Mouse (Mus musculus): ENCODE results near the gene Neurl4.
"Not testable (repeated sequence)": the region's sequence is repeated elsewhere in the genome, so short reads cannot be mapped to it uniquely, and the experiment has no call there.

Gene Neurl4

DNA sequence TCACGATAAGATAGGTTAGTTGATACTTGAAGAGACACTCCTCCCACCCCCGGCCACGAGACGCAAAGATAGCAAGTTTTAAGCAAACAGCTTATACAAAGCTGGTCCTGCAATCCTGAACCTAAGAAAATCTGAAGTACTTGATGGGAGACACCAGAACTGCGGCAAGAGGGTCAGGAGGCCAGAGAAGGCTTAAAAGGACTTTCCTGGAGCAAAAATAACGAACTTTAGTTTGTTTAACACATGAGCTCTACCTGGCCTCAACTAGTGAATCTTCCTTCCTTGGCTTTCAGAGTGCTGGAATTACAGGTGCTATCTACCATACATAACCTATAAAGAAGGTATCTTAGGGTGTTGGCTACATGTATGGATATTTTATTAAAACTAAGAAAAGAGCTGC, 33.8 kb downstream of the Neurl4 start:
- no peak for DNase-seq

DNA sequence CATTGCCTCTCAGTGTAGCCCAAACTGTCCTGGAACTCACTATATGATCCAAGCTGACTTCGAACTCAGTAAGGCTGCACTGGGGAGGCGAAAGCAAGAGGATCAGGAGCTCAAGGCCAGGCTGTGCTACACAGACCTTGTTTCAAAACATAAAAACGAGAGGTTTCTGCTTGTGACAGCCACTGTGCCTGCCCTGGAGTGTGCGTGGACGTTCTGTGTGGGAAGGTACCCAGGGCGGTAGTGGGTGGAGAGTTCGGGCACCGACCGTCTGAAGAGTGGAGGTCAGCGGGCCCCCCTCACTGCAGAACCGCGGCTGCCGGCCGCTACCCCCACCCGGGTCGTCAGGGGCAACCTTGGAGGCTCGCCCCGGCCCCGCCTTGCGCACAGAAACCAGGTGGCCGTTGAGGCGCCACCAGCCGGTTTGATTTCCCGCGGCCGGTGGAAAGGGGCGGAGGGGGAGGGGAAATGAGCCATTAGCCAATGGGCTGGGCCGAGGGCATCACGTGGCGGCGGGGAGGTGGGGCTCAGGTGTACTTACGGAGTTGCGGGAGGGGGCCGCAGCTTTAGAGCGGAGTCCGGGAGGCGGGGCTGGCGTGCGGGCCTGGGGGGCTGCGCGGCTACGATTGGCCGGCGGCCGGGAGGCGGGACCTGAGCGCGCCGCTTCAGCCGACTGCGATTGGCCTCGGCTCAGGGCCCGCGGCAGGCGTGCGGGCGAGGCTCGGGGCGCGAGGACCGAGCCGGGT, 34.4 kb downstream of the Neurl4 start, which contains the start of gene Ybx2:
Gene Ybx2, plus strand, starts transcription at position 660 of the 743 bp plus-strand sequence.
- peak; percentile 95 for DNase-seq

DNA sequence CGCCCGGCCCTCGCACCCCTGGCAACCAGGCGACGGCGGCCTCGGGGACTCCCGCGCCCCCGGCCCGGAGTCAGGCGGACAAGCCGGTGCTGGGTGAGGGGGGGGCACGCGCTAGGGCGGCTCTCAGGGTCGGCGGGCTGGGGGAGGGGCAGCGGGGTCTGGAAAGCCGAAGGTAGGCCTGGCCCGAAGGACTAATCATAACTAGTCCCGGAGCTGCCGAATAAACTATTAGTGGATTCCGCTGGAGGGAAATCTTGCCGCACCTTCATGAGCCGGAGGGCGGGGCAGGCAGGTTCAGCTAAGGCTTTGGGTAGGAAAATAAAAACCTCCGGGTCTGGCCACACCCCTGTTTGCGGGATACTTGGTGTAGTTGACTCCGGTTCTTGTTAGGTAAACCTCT, 35.3 kb downstream of the Neurl4 start:
- peak; percentile 46 for DNase-seq

DNA sequence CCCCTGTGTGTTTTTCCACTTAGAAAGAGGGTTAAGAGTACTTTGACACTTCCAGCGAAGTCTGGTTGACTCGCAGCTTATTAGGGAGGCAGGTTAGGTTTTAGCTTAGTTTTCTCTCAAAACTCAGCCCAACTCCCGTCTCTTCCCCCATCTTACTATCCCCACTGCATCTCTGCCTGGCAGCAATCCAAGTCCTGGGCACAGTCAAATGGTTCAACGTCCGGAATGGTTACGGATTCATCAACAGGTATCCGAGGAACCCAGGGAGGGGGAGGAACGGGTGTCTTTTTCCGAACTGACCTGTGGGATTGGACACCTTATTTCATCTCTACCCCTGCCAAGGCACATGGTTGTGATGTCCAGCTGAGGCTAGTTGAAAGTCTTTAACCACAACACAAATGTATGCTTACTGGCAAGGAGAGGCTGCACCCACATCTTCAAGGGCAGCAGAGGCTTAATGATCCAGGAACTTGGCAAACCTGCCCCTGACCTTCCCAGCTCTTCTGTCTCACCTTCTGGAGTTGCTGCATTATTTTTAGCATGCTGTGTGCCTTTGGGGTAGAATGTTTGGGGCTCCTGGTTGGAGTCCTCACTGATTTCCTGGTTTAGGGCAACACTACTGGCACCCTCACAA, 36.0 kb downstream of the Neurl4 start:
- DNase-seq, result peak; percentile 46

DNA sequence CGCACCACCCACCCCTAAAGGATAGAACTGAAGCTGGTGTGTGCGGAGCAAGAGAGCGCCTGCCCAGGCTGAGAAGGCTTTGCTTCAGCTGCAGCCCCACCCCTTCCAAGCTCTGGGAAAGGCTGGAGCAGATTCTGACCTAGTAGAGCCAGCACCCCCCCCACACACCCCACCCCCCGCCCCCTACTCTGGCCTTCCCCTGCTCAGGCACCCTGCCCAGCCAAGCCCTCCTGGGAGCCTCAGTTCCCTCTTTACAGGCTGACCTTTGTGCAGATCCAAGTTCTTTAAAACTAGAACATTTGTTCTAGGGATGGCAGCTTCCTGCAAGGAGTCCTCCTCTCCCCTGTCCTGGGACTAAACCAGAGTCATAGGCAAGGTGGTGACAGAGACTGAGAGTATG, 36.5 kb downstream of the Neurl4 start:
- DNase-seq, result no peak

DNA sequence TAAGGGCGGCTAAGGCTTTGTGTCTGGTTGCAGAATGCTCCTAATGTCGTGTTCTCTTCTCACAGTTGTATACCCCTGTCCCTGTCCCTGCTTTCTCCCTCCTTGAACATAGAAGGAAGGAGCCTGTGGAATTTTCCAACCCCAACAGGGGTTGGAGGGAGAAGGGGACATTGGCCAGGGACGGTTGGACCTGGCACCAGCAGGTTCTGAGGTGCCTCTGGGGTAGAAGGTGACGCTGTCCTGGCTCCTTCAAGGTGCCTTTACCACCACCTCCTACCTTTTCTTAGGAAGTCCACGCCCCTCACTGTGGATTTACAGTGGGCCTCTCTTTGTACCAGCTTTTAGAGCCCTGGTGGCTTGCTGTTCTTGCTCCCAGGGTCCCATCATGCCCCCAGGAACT, 37.0 kb downstream of the Neurl4 start:
- no peak for DNase-seq

DNA sequence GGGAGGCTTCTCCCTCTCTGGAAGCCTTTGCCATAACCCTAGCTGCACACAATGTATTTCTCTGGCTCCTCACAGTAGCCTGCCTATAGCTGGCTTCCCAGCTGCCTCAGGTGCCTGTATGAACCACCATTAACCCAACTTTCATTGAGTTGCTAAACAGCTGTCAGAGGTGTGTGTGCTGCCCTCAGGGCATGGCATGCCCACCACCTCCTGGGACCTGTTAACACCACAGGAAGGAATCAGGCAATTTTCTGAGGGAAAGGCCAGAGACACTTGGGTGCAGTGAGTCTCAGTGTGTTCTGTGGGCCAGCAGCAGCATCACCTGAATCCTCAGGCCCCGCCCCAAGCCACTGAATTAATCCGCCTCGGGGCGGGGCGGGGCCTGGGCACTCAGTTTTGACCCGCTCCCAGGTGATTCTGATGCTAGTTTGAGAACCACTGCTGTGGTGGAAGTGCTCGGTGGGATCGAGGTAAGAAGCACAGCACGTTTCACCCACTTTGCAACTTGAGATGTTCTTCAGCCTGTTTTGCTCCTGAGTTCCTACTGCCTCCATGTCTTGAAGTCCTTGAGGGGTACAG, 37.6 kb downstream of the Neurl4 start:
- no peak for DNase-seq

DNA sequence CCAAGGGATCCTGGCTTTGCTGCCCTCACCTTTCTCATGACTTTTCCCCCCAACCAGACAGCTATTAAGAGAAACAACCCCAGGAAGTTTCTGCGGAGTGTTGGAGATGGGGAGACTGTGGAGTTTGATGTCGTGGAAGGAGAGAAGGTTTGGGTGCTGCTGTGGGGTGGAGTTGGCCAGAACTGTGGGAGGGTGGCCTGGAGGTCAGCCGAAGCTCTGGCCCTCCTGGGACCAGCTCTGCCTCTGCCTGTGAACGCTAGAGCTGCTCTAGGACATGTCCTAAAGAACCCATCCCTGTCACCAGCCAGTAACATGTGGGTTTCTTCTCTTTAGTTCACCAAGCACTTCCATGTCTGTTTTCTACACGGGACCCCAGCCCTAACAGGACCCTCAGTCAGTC, 38.3 kb downstream of the Neurl4 start:
- no peak for DNase-seq

DNA sequence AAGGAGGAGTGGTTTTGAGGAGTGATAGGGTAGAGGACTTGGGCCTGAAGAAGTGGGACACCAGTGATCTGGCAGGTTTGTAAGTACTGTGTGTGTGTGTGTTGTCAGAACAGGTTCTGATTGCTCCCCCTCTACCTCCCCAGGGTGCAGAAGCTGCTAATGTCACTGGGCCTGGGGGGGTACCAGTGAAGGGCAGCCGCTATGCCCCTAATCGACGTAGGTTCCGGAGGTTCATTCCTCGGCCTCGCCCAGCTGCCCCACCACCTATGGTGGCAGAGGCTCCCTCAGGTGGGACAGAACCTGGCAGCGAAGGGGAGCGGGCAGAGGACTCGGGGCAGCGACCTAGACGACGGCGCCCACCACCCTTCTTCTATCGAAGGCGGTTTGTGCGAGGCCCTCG, 38.9 kb downstream of the Neurl4 start:
- no peak for DNase-seq

DNA sequence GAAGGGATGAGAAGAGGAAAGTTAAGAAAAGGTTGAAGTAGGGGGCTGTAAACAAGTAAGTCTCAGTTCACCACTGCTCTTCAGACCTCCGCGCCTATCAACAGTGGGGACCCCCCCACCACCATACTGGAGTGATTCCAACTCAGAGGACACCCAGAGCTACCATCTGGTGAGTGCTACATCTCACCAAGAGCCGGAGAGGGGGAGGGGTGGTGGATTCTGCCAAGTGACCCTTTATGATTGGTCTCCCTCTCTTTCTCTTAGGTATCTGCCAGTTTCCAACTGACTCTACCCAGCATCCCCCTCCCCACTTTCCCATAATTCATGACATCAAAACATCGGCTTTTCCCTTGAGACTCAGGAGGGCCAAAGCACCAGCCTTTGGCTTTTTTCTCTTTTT, 40.1 kb downstream of the Neurl4 start:
- DNase-seq, result no peak

DNA sequence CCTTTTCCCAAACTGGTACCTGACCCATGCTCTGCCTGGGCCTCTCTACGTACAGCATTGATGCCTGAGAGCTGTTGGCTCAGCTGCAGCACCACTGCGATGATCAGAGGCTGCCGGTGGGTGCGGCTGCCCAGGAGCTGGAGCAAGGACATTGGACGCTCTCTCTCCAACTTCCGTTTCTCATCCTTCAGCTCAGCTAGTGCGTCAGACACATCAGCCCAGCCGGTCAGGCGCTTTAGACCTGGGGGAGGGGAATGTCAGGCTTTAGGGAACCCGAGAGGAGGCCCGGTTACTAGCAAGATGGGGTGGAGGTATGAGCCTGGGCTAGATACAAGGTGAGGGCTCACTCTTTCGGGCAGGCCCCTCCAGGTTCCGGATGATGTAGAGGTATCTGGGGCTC, 44.3 kb downstream of the Neurl4 start:
- DNase-seq, result no peak

DNA sequence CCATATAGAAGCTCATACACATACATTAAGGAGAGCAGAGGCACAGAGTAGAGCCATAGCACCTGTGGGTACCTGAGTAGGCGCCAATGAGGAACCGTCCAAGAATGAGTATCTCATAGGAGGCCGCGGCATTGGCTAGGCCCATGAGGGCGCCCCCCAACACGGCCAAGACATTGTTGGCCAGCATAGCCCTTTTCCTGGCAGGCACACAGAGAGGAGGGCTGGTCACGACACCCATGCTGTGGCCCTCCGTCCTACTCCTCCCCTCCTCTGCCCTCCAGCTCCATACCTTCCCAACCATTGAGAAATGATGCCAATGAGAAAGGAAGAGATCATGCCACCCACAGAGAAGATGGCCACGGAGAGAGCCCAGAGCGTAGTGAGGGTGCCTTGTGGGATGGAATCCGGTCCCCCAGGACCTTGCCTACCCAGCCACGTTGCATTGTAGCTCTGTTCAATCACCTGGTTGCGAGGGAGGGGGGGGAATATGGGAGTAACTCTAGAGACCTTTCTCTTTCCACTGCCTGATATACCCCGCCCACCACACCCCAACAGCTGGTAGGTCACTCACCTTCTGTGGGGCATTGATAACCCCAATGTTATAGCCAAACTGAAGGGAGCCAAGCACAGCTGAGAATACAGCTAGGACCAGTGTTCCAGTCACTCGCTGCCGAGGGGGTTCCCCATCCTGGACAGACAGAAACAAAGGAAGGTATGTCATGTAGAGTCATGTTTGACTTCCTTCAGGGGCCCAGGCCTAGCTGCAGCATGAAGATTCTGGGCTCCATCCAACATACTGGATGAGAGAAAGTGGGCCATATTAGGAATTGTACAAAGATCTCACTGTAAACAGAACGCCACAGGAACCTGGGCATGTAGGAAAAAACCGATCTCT, 45.4 kb downstream of the Neurl4 start:
- no peak for DNase-seq

DNA sequence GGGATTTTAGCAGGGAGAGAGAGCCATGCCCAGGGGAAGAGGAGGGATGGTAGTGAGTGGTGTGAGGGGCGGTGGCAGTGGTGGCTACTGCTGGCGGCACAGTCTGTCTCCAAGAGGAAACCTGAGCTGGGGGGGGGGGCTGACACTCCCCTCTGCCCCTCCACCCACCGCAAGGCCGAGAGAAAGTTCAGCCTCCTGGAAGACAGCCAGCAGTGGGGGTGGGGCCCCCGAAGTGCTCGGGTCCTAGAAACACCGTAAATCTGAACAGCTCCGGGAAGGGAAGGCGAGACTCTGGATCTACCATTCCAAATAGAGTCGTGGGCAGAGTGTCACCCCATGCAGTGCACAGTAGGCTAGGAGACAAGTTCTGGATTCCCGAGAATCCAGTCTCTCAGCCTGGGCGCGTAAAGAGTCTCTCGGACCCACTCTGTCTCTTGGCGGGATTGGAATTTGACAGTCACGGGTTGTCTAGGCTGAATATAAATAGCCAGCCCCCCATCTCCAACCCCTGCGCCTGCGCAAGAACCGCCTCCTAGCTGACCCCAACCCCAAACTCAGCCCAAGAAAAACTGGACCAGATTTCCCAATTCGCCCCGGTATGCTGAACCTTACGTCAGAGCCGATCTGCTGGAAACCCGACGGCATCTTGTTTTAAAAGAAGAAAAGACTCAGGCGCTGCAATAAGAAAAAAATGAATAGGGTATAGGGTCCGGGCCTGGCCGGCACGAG, 46.6 kb downstream of the Neurl4 start:
- DNase-seq, result no peak

DNA sequence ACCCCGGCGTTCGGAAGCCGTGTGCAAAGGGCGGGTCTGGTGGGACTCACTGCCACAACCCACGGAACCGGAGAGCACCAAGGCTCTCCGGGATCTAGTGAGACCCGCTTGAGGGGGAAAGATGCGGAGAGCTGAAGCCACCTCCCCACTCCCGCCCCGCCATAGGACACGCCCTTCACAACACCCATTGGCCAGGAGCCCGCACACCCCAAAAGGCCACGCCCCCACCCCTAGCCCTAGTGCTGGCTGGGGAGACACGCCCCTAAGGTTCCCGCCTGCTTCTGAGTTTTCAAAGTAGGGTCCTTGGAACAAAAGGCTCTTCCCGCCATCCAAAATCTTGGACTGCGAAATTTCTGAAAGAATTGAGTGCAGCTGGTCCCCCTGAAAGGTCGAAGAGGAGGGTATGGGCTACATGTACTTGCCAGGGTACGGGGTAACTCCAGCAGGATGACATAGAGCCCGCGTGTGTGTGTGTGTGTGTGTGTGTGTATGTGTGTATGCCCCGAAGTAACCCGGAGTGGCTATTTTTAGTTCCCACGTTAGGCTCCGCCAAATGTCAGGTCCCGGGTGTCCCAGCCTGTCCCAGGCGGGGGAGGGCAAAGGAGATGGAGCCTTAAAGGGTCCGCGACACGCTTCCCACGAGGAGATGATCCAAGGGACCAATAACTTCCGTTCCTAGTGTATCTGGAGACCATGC, 47.3 kb downstream of the Neurl4 start, which contains the start of gene Slc2a4:
Gene Slc2a4, minus strand, starts transcription at position 123 of the 697 bp plus-strand sequence.
- DNase-seq, result peak; percentile 58

DNA sequence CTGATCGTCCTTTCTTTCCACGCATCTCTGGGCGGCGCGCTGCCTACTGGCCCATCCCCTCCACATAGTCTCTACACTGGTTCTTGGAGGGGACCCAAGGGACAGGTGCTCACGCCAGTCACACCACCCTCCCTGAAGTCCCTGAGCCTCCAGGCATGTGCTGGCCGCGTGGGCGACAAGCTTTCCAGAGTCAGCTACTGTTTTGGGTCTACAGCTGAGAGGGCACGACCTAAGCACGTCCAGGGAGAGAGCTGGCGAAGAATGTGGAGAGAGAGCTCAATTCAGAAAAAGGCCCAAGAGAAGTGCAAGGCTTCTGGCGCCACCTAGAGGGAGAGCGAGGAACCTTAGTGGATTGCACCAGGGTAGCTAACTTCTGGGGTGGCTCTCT, 47.9 kb downstream of the Neurl4 start:
- peak; percentile 75 for DNase-seq

DNA sequence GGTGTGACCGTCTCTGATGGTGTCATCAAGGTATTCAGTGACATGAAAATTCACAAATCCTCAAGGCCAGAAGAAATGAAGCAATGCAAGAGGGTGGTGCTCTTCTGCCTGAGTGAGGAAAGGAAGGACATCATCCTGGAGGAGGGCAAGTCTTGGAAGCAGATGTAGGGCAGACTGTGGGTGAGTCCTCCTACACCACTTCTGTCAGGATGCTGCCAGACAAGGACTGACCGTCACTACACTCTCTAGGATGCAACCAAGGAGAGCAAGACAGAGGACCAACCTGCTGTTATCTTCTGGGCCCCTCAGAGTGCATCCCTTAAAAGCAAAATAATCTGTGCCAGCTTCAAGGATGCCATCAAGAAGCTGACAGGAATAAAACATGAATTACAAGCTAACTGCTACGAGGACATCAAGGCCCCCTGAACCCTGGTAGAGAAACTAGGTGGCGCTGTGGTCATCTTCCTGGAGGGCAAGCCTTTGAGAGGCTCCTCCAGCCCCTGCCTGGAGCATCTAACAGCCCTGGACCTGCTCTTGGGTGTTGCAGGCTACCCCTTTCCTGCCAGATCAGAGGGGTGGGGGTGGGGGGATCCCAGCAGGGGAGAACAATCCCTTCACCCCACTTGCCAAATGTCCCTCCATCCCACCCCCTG, 50.1 kb downstream of the Neurl4 start:
- no peak for DNase-seq

DNA sequence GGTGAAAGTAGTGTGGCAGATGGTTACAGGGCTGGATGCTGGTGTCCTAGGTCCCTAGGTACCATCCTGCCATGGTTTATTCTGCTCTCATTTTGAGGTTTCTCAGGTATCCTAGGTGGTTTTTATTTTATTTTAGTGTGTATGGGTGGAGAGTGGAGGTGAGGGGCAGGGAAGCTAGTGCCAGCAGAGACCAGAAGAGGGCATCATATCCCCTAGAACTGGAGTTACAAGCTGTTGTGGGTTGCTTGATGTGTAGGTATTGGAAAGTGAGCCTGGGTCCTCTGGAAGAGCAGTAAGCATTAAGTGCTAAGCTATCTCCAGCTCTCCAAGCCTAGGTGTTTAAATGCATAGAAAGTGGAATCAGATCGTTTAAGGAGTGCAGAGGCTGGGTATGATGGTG, 51.4 kb downstream of the Neurl4 start:
- DNase-seq, result no peak

DNA sequence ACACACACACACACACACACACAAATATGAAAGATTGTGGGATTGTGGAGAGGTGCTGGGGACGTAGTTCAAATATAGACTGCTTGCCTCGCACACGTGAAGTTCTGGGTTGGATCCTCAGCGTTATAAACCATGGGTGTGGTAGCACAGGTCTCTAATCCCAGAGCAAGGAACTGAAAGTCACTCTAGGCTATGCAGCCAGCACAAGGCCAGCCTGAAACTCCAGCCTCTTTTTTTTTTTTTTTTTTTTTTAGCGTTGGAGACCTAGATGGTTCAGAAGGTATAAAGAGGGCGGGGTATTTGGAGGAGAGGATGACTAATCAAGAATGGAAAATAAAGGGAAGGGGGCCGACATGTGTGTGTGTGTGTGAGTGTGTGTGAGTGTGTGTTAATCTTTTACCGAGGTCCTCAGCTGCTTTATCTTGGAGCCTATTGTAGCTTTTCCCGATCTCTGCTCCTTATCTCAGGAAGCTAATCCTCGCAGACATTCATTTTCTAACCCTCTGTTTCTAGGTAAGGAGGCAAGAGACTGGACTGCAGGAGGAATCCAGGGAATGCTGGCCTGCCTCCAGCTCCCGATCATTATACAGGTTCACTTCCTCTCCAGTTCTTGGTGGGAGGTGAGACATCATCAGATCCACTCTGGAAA, 52.5 kb downstream of the Neurl4 start:
- DNase-seq, result no peak

DNA sequence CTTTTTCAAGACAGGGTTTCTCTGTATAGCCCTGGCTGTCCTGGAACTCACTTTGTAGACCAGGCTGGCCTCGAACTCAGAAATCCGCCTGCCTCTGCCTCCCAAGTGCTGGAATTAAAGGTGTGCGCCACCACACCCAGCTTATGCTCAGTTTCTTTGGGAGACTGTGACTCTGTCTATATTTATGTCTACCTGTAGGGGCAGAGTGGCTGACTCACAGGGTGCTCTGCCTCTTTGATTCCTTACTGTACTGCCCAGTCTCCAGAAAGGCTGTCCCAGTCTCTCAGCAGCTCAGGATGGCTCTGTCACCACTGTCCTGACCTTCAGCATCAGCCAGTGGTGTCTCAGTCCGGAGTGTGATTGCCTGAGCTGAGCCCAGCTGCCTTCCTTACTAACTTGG, 54.7 kb downstream of the Neurl4 start:
- DNase-seq, result not testable (repeated sequence)

DNA sequence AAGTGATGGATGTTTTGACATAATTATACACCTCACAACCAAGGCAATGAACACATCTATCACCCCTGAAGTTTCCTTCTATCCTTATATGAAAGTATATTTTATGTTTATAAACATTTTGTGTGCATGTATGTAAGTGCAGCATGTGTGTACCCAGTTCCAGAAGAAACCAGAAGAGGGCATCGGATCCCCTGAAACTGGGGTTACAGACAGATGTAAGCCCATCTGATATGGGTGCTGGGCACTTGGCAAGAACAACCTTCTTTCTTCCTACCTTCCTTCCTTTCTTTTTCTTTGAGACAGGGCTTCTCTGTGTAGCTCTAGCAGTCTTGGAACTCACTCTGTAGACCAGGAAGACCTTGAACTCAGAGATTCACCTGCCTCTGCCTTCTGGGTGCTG, 55.3 kb downstream of the Neurl4 start:
- DNase-seq, result no peak

DNA sequence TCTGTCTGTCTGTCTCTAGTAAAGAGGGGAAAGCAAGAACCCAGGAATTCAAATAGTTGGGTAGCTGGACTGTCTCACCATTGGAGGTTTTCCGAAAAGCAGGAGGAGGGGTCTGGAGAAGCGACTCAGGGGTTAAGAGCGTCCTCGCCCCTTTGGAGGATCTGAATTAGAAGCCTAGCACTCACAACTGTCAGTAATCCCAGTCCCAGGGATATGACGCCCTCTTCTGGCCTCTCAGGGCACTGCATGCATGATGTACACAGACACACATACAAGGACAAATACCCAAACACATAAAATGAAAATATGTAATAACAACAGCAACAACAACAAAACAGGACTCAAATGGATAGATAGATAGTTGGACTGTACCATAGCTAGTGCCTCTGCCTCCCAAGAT, 59.7 kb downstream of the Neurl4 start:
- no peak for DNase-seq
